Comparison of ENCODE assay signal across 8 mouse cellular contexts in genomic region chr13:34192414-34193191, GRCm38 (mm10). TPM values are rescaled to one million over a fixed set of nuclear protein-coding genes. Genes with fewer than 3 reads are reported as not detected.
DNase-seq lines count a peak whose midpoint lies in the region; ATAC-seq lines count a peak whose summit lies in the region.

No protein-coding gene starts in this region.

- peaks cover 48% of the 10 kb centered on the region for H3K36me3 ChIP-seq in forebrain, embryonic 14.5 days (ENCODE audit: control insufficient read depth, insufficient read depth, low read length)
- H3K36me3 ChIP-seq in intestine, embryonic 16.5 days (ENCODE audit: control insufficient read depth, insufficient read depth, low read length), result no peaks in the 10 kb centered on the region
- peaks cover 86% of the 10 kb centered on the region for H3K36me3 ChIP-seq in midbrain, embryonic 10.5 days

- 58% methylated on average over 8 of the region's 8 CpGs for WGBS in forebrain, embryonic 14.5 days
- 65% methylated on average over 8 of the region's 8 CpGs for WGBS in intestine, embryonic 16.5 days
- 72% methylated on average over 8 of the region's 8 CpGs for WGBS in midbrain, embryonic 10.5 days

- peak; percentile 31 to 32 for DNase-seq in left cerebral cortex, postnatal 36 days (ENCODE audit: low spot score in 2 of 2)
- no peak for DNase-seq in left cerebral cortex, adult 8-10 months (ENCODE audit: low spot score in 2 of 2)
- DNase-seq in Muller cell, postnatal 12 days (ENCODE audit: inconsistent ontology term), result peak; percentile 84
- peak; percentile 38 for DNase-seq in forebrain, embryonic 14.5 days (ENCODE audit: low spot score)
- DNase-seq in midbrain, embryonic 10.5 days (ENCODE audit: low spot score), result no peak
- DNase-seq in thymus, postnatal 4 days, result no peak
- no peak for DNase-seq in cerebellum, postnatal 36 days

- peak; percentile 72 for ATAC-seq in forebrain, embryonic 14.5 days
- peak; percentile 62 for ATAC-seq in intestine, embryonic 16.5 days

- H3K27ac ChIP-seq in forebrain, embryonic 14.5 days (ENCODE audit: low read depth, low read length), result peak overlapping the region; percentile 30; the same call in 1 of the 2 replicates
- no peak overlapping the region for H3K27ac ChIP-seq in intestine, embryonic 16.5 days (ENCODE audit: low read length)
- H3K27ac ChIP-seq in midbrain, embryonic 10.5 days (replicated peaks), result peak overlapping the region; percentile 73

- H3K4me1 ChIP-seq in forebrain, embryonic 14.5 days (ENCODE audit: control insufficient read depth, insufficient read depth, low read length), result no peaks in the 10 kb centered on the region
- H3K4me1 ChIP-seq in intestine, embryonic 16.5 days (ENCODE audit: control insufficient read depth, insufficient read depth, low read length), result 0 out of 2 replicates have a peak, but pooled peaks cover 7% of the 10 kb centered on the region
- peaks cover 21% of the 10 kb centered on the region for H3K4me1 ChIP-seq in midbrain, embryonic 10.5 days

- H3K4me3 ChIP-seq in forebrain, embryonic 14.5 days (ENCODE audit: low read depth, low read length), result no peak overlapping the region
- H3K4me3 ChIP-seq in intestine, embryonic 16.5 days (ENCODE audit: low read length), result no peak overlapping the region
- H3K4me3 ChIP-seq in midbrain, embryonic 10.5 days, result no peak overlapping the region

- intact Hi-C loops in left cerebral cortex, postnatal 36 days (cut with DNase I), result no loop called here

- H3K9ac ChIP-seq in forebrain, embryonic 14.5 days (ENCODE audit: low read length), result no peak overlapping the region
- H3K9ac ChIP-seq in intestine, embryonic 16.5 days (ENCODE audit: low read depth, low read length), result no peak overlapping the region

- no peaks in the 10 kb centered on the region for H3K9me3 ChIP-seq in forebrain, embryonic 14.5 days (replicated peaks; ENCODE audit: control insufficient read depth, low read length)
- no peaks in the 10 kb centered on the region for H3K9me3 ChIP-seq in intestine, embryonic 16.5 days (ENCODE audit: control insufficient read depth, low read length)
- 0 out of 2 replicates have a peak, but pooled peaks cover 3% of the 10 kb centered on the region for H3K9me3 ChIP-seq in midbrain, embryonic 10.5 days (replicated peaks)

- H3K4me2 ChIP-seq in forebrain, embryonic 14.5 days (ENCODE audit: low read length), result no peak overlapping the region
- H3K4me2 ChIP-seq in intestine, embryonic 16.5 days (ENCODE audit: low read depth, low read length), result no peak overlapping the region

- no peaks in the 10 kb centered on the region for H3K27me3 ChIP-seq in forebrain, embryonic 14.5 days (replicated peaks; ENCODE audit: control insufficient read depth, insufficient read depth, low read length)
- H3K27me3 ChIP-seq in intestine, embryonic 16.5 days (replicated peaks; ENCODE audit: control insufficient read depth, insufficient read depth, low read length), result no peaks in the 10 kb centered on the region
- H3K27me3 ChIP-seq in midbrain, embryonic 10.5 days (ENCODE audit: low read depth, poor library complexity, severe bottlenecking), result no peaks in the 10 kb centered on the region

RNA-seq across cellular contexts. Expression of gene Psmg4, which starts 29.8 kb away (rescaled TPM):
- 10 to 100 TPM; 19.4 to 20.5 TPM for total RNA-seq in left cerebral cortex, postnatal 36 days (2021)
- 10 to 100 TPM; 22.1 to 27.2 (median 25.6) TPM for total RNA-seq in left cerebral cortex, adult 8-10 months (2022)
- polyA plus RNA-seq in forebrain, embryonic 14.5 days (2014; fragmentation: Nextera tagmentation; extraction: Ambion mirVana), result 92.0 and 113 TPM in 2 replicates
- 66.7 and 67.2 TPM in 2 replicates for polyA plus RNA-seq in intestine, embryonic 16.5 days (2015; fragmentation: Nextera tagmentation; extraction: Ambion mirVana)
- polyA plus RNA-seq in midbrain, embryonic 10.5 days (2016; fragmentation: Nextera tagmentation; extraction: Ambion mirVana), result 122 and 124 TPM in 2 replicates

Comparison
In these comparisons a context has a peak if more than half of its experiments do, and no peak if none do; other contexts are left out.
1. DNase-seq: peak in left cerebral cortex, postnatal 36 days (2 of 2), Muller cell, postnatal 12 days (single experiment) and forebrain, embryonic 14.5 days (single experiment); none in left cerebral cortex, adult 8-10 months (0 of 2), midbrain, embryonic 10.5 days (single experiment), thymus, postnatal 4 days (single experiment) and cerebellum, postnatal 36 days (0 of 2).